Mouse (Mus musculus): ENCODE measurements around the gene Cep350.
A peak's percentile ranks its signal among the peaks of the same experiment; 100 is the strongest.

The Cep350 gene

GRCm38 (mm10) chr1:155805607-155806006, 167.4 kb downstream of the Cep350 start:
- DNase-seq: peak; percentile 76

DNA sequence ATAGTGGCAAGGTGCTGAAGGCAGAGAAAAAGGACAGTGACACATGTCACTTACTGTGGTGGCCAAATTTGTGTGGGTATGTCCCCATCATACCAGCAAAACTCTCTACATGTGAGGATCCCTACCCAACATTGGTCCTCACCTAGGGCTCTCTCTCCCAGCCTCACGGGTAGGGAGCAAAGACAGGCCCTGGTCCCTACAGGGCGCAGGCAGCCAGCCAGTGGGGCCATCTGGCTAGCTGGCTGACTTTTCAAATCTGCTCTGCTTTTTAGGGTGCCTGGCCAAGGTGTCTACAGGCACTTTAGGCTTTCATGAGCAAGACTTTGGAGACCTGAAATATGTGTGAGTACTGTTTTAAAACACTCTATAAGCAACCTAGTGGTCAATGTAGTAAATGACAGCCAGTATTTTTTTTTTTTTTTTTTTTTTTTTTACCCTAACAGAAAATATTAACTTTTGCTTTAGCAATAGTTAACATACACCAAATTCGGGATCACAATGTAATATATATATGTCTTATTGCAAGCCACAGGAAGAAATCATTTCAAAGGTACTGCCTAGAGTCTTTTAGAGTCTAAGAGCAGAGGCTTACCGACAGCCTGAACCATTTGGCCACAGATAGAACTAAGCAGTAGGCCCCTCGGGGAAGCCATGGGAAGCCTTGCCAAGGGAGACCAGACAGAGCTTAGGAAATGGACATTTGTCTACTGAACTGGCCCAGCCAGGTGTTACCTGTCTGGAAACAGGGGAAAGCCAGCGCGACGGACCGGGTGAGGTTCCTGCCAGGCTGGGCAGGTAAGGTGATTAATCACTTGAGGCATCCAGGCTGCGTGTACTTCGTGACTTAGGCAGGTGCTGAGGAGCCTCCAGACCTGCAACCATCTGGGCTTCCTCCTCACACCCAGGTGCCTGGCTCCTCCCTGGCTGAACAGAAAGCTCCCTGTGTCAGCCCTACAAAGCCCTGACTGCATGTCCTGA, 171.8 kb downstream of the Cep350 start:
- DNase-seq: no peak

DNA sequence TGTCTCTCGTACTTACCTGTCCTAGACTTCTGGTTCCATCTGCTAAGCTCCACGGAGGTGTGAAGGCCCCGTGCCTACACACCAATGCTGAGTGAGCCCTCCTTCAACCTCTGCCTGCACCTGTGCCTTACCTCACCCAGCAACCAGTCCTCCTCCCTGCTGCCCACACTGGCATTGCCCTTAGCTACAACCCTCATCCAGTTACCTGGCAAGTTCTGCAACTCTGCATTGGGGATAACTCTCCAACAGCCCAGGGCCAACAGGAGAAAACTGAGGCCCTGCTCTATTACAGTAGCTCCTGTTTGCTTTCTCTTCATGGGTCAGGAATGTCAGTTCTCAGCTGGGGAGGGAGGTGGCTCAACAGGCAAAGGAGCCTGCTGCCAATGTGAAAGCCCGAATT, 175.1 kb downstream of the Cep350 start:
- DNase-seq: no peak

DNA sequence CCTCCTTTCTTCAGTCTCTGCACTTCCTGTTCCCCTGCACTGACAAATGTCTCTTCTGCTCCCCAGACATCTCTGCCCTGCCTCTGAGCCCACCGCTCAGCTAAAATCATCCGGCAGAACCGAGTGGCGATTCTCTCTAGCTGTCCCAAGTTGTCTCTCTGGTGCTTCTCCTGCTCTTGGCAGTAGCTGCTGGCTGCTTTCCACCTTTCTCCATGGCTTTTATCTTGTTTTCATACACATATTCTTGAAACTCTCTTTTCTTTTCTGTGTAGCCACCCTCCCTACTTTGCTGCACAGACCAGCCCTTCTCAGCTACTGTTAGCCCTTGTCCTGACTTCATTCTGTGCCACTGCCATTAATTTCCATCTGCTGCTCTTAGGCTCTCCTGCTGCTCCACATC, 175.6 kb downstream of the Cep350 start:
- DNase-seq: no peak

DNA sequence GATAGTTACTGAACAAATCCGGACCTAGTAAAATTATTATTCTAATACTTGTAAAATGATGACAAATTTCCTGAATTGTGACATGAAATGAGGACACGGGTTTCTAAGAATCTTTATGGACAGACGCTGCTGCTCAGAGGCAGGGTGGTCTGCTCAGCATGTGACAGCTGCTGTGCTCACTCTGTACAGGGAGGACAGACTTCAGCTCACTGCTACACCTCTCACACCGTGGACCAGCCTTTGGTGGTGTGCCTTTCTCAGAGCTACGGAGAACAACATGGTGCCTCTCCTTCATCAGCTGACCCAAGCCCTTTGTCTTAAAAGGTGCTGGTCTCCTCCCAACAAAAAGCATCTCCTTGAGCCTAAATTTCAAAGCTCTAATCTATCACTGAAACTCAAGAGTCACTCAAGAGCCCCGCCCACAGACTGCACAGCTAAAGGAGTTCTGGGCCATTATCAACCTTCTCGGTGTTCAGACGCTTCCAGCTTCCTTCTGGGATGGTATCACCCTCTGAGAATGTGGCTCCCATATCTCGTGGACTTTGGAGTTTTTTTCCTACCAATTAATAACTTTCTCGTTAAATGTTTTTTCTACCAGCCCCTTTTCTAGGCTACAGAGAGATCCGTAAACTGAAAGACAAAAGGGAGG, 176.2 kb downstream of the Cep350 start:
- DNase-seq: no peak

DNA sequence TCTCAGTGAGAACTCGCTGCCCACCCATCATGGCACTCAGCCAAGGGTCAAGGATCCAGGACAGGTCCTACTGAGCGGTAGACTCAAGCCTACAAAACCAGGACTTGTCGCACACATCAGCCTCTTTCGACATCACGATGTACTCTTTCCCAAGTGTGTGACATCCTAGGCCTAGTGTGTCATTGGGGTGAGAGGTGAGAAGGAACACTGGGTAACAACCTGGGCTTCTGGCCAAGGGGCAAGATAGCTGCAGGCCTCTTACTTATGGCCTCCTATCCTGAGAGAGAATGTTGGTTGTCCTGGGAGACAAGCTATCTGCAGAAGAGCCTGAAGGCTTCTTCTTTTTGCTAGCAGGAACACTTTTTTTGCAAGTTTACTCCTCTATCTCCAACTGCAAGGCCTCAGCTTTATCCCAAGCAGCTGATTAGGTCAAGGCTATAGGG, 177.2 kb downstream of the Cep350 start:
- peak; percentile 72 for DNase-seq
